Mouse (Mus musculus) leukemia stem cell, adult 10-12 weeks (primary cell): Measurements from ENCODE around the gene Tmem141. TPM values are rescaled to one million over a fixed set of nuclear protein-coding genes. Genes with fewer than 3 reads are reported as not detected.

Source experiments
- polyA plus RNA-seq: library from polyadenylated mRNA; stranded (reverse); fragments of >175 nt; gene quantifications from 2 replicates; pipeline ENCODE4 v1.2.3, GENCODE M21; 2012; ENCODE audit warnings: low replicate concordance

The Tmem141 gene
- 1.6 and 4.4 TPM in 2 replicates for polyA plus RNA-seq

DNA sequence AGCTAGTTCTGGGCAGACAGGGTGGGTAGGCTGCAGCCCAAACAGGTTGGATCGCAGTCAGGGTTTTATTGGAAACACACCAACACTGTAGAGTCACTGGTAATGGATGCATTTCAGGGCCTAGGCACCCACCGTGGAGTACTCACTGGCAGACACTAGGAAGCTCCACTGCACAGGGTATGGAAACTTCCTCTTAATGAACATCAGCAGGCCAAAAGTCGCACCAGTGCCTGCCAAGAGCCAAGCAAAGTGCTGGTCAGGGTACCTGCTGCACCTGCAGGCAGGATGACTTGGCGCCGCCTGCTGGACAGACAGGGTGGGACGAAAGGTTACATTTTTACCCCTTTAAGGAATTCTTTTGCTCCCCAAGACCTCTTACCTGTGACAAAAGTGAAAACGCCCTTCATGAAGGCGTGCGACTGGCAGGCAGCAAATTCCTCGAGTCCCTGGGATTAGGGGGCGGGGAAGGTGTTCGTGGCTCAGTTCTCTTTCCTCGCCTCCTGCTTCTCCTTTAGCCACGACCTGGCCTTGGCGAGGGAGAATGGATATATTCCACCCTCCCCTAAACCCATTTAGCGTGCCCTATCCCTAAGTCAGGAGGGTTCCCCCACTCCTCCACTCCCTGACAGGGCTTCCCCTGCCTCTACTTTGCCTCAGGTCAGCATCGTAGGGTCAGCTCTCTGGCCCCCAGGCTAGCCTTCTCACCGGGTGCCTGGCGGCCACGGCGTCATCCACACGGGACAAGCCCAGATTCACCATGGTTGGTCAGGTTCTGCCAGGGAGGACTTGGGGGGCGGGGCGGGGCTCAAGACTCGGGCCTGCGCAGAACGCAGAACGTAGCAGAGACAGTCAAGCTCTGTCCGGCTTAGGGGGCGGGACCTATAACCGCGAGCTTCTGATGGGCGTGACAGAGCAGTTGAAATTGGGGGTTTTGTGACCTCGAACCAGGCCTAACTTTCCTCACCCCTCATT lies at the start of gene Tmem141:
Tmem141 (minus strand) TSS at position 777 of the 972 bp plus-strand sequence.

DNA sequence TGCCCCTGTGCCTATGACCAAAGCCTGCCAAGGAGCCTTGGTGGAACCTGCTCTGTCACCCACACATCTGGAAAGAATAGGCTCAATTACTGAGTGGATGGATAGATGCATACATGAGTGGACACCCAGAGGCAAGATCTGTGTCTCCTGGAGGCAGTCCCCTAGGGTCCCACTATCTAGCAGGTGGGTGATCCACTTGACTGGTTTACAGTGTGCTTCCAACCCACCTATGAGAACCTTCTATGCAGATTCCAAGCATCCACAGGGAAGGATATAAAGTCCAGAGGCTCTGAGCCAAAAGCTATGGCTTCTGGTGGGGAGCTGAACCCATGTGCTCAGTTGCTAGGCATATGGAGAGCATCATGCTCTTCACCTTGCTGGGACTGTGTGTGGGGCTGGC lies 35.8 kb upstream of the Tmem141 start, which contains the start of gene Lcn5:
Lcn5 (plus strand) TSS at position 301 of the 400 bp plus-strand sequence.

DNA sequence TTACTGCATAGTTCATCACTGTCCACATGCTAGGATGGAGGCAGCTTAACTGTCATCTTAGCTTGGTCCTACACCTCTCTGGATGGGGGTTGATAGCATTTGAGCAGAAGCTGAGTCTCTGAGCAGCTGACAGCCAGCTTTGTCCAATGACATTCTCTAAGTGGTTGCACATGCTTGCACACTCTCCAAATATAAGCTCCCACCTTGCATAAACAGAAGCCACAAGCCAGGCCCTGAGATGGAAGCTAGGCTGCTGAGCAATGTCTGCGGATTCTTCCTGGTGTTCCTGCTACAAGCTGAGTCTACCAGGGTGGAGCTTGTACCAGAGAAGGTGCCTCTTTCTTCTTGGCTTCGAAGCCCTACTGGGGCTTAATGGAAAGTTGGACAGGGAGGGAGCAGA lies 31.1 kb upstream of the Tmem141 start, which contains the start of gene Lcn8:
Lcn8 (plus strand) TSS at position 219 of the 400 bp plus-strand sequence.

DNA sequence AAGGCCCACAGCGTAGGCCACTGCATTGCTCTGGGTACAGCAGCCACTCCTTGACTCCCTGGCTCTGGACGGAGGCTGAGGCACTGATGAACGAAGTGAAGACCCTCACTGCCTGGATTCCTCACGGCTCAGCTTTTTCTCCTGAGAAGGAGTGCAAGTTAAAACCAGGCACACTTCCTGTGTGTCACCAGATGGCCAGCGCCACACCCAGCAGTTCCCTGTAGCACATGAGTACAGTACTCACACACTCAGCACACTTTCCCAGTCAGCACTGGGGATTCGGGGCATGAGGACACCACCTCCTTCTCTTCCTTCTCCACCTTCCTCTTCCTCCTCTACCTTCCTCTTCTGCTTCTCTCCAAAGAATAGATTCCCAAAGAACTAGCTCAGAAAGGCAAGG lies 6.0 kb upstream of the Tmem141 start, which contains the start of gene Fcna:
Fcna (minus strand) TSS at position 220 of the 400 bp plus-strand sequence.

DNA sequence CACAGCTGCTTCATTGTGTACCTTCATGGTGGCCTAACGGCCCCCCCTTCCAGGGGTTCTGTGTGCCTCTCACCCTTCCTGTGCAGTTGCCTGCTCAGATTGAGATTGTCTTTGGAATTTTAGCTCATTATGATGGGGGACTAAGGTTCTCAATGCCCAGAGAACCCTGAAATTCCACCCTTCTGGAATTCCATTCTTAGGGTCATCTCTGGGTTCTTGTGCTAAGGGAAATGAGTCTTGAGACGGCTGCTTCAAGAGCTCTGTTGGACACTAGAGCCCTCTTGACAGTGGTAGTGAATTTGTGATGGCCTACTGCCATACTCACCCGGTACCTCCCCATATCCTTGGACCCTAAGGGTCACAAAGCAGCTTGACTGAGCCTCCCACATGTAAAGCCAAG lies 4.2 kb downstream of the Tmem141 start, which contains the start of gene Ccdc183:
Ccdc183 (minus strand) TSS at position 101 of the 400 bp plus-strand sequence.

DNA sequence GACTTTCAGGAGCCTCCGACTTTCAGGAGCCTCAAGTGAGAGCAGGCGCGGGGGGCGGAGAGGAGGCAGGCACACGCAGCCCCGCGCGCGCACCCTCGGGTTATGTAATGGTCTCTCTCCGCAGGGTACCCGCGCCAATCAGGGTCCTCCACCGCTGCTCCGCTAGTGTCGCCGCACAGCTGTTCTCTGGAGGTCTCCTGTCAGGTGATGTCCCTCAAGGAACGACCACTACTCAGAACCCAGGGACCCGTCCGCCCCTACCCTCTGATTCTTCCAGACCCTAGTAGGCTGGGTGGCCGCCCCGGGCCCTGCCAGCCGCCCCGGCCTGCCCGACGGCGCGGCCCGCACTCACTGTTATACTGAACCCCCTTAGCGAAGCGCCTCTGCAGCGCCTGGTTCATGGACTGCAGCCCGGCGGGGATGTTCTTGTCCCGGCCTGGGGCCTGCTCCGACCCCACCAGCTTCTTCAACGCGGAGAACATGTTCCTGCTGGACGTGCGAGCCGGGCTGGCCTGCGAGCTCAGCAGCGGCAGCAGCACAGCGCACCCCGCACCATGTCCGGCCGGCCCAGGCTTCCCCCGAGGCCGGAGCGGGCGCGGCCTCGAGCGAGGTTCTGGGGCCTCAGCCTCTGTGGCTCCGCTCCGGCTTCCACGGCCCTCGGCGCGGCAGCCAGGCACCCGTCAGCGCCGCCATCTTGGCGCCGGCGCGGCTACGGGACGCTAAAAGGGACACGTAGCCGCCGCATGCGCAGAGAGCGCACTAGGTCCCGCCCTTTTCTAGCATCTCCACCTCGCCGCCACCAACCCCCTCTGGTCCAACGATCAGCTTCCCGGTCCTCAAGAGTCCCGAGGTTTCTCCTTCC lies 13.8 kb downstream of the Tmem141 start, which contains the start of gene Rabl6:
Rabl6 (minus strand) TSS at position 761 of the 862 bp plus-strand sequence.

DNA sequence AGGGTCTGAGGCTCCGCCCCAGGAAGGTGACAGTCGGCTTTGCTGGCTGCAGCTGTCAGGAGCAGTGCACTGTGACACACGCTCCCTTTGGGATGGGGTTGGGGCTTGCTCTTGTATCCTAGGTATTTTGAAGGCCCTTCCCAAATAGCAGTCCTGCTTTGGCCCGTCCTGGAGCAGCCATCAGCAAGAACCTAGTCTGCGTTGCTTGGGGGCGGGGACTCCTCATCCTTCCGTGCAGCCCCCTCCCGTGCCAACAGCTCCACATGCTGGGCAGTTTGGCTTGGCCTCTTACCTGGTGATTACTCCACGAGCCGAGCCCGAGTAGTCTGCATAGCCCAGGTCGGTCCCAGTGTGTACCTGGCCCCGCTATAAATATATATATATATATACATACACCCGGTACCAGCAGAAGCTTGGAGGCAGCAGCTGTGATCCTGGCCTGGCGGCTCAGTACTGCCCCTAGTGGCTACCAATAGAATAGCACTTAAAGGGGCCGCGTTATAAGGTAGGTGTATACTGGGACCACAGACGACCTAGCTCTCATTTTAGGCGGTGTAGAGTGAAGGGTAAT lies 40.4 kb downstream of the Tmem141 start, which contains the start of gene Ajm1:
Ajm1 (minus strand) TSS at position 464 of the 571 bp plus-strand sequence.

DNA sequence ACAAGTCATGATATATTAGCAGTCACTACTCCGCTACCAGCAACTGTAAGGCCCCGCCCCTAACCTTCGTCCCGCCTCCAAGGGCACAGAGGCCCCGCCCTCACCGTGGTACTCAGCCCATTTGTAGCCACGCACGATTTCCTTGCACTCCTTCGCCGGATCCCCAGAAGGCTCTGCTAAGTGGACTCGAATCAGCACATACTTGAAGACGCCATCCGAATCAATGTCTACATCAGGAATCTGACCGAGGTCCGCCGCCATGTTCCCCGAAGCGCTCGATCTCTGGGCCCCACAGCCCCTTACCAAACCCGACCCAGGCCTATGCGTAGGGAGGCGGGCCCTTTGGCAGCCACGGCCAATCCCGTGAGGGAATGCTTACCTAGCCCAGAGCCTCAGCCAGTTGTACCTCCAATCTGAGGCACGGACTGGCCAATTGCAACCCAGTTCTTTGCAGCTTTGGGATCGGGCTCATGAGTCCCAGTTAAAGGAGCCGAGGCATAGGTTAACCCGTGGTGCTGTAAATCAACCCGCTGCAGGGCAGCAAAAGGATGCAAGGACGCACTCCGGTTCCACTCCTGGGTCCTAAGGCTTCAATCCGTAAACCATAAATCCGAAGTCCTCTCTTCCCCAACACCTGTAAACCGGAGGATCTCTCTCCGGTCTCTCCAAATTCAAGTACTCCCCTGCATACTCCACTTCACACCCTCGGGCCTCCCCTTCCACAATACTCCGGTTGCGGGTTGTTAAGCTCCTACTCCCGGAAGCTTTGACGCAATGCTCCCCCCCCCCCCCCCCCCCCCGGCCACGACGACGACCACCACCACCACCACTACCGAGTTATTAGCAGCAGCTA lies 47.0 kb downstream of the Tmem141 start, which contains the start of the genes Mamdc4 and Phpt1:
Mamdc4 (minus strand) TSS at position 267 of the 853 bp plus-strand sequence.
Phpt1 (minus strand) TSS at position 646 of the 853 bp plus-strand sequence.

Other genes with a start within 250 kb of the Tmem141 start
- 82.8 and 125 TPM in 2 replicates for gene Sapcd2, start 249.7 kb downstream of the Tmem141 start, polyA plus RNA-seq
- 0.67 TPM in 1 of 2 replicates, not detected in the other for gene Entpd2, start 226.1 kb downstream of the Tmem141 start, polyA plus RNA-seq
- 8.1 and 13.5 TPM in 2 replicates for gene Npdc1, start 222.7 kb downstream of the Tmem141 start, polyA plus RNA-seq
- 2.3 TPM in 1 of 2 replicates, not detected in the other for gene Fut7, start 198.7 kb downstream of the Tmem141 start, polyA plus RNA-seq
- gene Abca2, start 193.3 kb downstream of the Tmem141 start, polyA plus RNA-seq = 8.3 and 12.8 TPM in 2 replicates
- not detected in 2 replicates for gene Clic3, start 165.2 kb downstream of the Tmem141 start, polyA plus RNA-seq
- gene Paxx, start 160.9 kb downstream of the Tmem141 start, polyA plus RNA-seq = 30.3 and 31.6 TPM in 2 replicates
- gene Ptgds, start 152.0 kb downstream of the Tmem141 start, polyA plus RNA-seq = not detected in 2 replicates
- not detected in 2 replicates for gene Lcn12, start 128.1 kb downstream of the Tmem141 start, polyA plus RNA-seq
- 15.5 and 54.4 TPM in 2 replicates for gene Fbxw5, start 121.3 kb downstream of the Tmem141 start, polyA plus RNA-seq
- gene C8g, start 120.3 kb downstream of the Tmem141 start, polyA plus RNA-seq = not detected in 2 replicates
- gene Traf2, start 75.1 kb downstream of the Tmem141 start, polyA plus RNA-seq = 3.7 and 9.7 TPM in 2 replicates
- gene Edf1, start 64.2 kb downstream of the Tmem141 start, polyA plus RNA-seq = 336 and 839 TPM in 2 replicates
- gene Mamdc4, start 47.2 kb downstream of the Tmem141 start, polyA plus RNA-seq = 0.48 and 1.4 TPM in 2 replicates
- gene Phpt1, start 46.8 kb downstream of the Tmem141 start, polyA plus RNA-seq = 1.0 and 2.6 TPM in 2 replicates
- gene Ajm1, start 40.2 kb downstream of the Tmem141 start, polyA plus RNA-seq = 3.0 and 3.9 TPM in 2 replicates
- 67.9 and 125 TPM in 2 replicates for gene Rabl6, start 13.5 kb downstream of the Tmem141 start, polyA plus RNA-seq
- gene Ccdc183, start 4.3 kb downstream of the Tmem141 start, polyA plus RNA-seq = not detected in 2 replicates
- 41.7 and 86.1 TPM in 2 replicates for gene Fcna, start 6.0 kb upstream of the Tmem141 start, polyA plus RNA-seq
- not detected in 2 replicates for gene Lcn8, start 31.1 kb upstream of the Tmem141 start, polyA plus RNA-seq
- gene Lcn5, start 35.9 kb upstream of the Tmem141 start, polyA plus RNA-seq = not detected in 2 replicates
- gene Lcn6, start 54.8 kb upstream of the Tmem141 start, polyA plus RNA-seq = not detected in 2 replicates
- not detected in 2 replicates for gene Lcn10, start 60.7 kb upstream of the Tmem141 start, polyA plus RNA-seq
- gene Obp2a, start 78.0 kb upstream of the Tmem141 start, polyA plus RNA-seq = not detected in 2 replicates
- gene Bmyc, start 84.7 kb upstream of the Tmem141 start, polyA plus RNA-seq = 22.3 and 63.5 TPM in 2 replicates
- gene Obp2b, start 115.0 kb upstream of the Tmem141 start, polyA plus RNA-seq = not detected in 2 replicates
- gene Lcn3, start 143.6 kb upstream of the Tmem141 start, polyA plus RNA-seq = not detected in 2 replicates
- gene Lcn11, start 155.0 kb upstream of the Tmem141 start, polyA plus RNA-seq = not detected in 2 replicates
- not detected in 2 replicates for gene Gm13539, start 160.3 kb upstream of the Tmem141 start, polyA plus RNA-seq
- gene Glt6d1, start 193.8 kb upstream of the Tmem141 start, polyA plus RNA-seq = not detected in 2 replicates
- not detected in 2 replicates for gene Lcn9, start 201.1 kb upstream of the Tmem141 start, polyA plus RNA-seq
- gene Sohlh1, start 225.2 kb upstream of the Tmem141 start, polyA plus RNA-seq = not detected in 2 replicates
- 0.08 TPM in 1 of 2 replicates, not detected in the other for gene Kcnt1, start 241.7 kb upstream of the Tmem141 start, polyA plus RNA-seq